Mouse (Mus musculus): Measurements from ENCODE around the gene Pde4b.

- no peak for TF ChIP-seq CTCF (IDR thresholded peaks at IDR 0.05; ENCODE audit: extremely low read depth, insufficient read depth, insufficient read length, insufficient replicate concordance)
- TF ChIP-seq POLR2A (IDR thresholded peaks at IDR 0.05; ENCODE audit: low read depth, low read length), result no peak
These were observed 61.4 kb downstream of the Pde4b start for GRCm38 (mm10) chr4:102148766-102149165.

Data from spleen, adult 2 months (tissue).